Mouse (Mus musculus) heart, adult 8-10 months (tissue): ENCODE results near the gene Sfswap. TPM values are rescaled to one million over a fixed set of nuclear protein-coding genes. Genes with fewer than 3 reads are reported as not detected.
A peak's percentile ranks its signal among the peaks of the same experiment; 100 is the strongest.
"Not testable (repeated sequence)": the region's sequence is repeated elsewhere in the genome, so short reads cannot be mapped to it uniquely, and the experiment has no call there.

Experiments
- DNase-seq: peaks from one replicate; pipeline ENCODE4 v3.0.0; 2022; ENCODE audit warnings: low spot score
- total RNA-seq, 4 experiments: library from RNA; stranded (reverse); gene quantifications; 2 replicates each; pipeline ENCODE4 v1.2.4; 2022

Sfswap gene
- total RNA-seq, result 10 to 100 TPM; 21.3 to 34.4 (median 25.8) TPM

DNA sequence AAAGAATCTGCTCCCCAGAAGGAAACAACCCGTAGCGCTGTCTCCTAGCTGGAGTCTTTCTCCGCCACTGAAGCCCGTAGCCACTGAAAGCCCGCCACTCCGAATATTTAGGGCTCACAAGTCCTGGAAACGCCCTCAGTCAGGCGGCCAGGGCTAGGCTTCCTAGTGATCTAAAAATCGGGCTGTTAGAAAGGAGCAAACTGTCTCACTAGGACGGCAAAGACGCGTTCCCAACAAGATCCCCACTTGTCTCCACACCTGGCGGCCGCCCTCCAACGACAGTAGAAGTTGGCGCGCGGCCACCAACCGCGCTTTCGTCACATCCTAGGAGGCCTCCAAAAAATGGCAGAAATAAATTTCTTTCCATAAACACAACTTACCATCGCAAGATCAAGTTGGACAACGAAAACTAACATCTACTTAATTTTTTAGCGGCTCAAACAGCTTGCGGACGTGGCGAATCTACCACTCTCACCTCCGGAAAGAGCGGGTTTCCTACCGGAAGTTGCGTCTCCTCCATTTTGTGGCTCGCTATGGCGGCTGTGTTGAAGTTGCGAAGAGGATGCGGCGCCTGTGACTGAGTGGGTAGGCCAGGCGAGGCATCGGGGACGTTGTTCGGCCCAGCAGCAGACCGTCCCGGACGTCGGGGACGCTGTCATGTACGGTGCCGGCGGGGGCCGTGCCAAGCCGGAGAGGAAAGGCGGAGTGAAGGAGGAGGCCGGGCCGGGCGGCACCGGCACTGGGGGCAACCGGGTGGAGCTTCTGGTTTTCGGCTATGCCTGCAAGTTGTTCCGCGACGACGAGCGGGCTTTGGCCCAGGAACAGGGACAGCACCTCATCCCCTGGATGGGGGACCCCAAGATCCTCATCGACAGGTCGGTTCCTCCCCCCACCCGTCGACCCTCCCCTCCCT, at the start of gene Sfswap:
Sfswap (plus strand) TSS at position 500 of the 913 bp plus-strand sequence.
- DNase-seq, result peak; percentile 83

DNA sequence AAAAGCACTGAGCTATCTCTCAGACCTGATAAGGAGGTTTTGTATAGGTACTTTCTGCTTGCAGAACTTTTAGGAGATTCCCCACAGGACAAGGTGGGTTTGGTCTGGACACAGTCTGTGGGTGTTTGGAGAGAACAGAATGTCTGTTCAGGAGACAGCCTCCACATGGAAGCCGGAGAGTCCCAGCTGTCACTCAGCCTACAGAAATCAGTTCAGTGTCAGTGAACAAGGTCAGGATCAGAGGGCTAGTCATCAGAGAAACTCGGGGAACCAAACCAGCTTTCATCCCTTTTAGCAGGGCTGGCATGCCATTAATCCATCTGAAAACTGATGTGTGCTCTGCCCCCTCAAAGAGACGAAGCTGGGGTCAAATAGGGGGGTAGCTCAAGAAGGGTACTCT, 48.5 kb upstream of the Sfswap start:
- DNase-seq, result no peak

DNA sequence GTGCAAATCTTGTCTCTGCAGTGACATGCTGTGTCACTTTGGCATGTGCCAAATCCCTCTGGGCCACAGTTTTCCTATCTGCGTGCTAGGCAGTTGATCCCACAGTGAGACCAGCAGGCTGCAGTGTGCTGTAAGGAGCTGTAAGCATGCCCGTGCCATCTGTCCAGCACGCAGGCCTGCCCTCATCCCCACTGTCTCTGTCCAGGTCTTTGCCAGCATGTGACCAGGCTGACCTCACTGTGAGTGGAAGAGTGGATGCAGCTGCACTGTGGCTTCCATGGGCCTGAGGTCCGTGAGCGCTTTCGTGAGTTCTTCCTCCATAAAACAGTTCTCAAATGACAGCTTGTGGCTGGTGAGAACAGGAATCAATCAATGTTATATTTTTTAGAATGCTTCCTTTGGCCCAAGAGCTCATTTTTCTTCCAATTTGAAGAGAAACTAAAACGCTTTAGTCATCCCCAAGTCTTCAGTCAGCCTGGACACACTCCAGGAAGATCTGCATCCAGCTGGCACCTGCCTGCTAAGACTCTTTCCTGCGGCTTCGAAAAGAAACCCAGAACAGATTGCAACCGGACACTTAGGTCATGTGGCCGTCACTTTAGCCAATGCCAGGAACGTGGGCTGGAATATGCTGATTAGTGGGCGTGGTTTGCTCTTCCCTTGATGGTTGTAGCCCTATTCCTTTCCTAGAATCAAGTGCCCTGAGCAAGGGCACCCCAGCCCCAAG, 46.1 kb upstream of the Sfswap start:
- DNase-seq, result peak; percentile 66

DNA sequence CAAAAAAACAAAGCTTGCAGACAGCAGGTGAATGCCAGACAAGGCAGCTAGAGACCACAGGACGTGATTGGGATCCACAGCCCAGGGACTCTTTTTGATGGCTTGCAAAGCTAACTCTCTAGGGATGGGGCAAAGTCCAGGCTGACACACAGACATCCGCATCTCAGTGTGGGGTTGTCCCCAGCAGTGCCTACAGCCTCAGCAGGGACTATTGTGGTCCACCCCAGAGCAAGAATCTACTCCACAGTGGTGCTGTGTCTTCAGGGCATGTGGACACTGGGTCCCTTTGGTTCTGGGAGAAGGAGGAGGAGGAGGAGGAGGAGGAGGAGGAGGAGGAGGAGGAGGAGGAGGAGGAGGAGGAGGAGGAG, 45.5 kb upstream of the Sfswap start:
- no peak for DNase-seq

DNA sequence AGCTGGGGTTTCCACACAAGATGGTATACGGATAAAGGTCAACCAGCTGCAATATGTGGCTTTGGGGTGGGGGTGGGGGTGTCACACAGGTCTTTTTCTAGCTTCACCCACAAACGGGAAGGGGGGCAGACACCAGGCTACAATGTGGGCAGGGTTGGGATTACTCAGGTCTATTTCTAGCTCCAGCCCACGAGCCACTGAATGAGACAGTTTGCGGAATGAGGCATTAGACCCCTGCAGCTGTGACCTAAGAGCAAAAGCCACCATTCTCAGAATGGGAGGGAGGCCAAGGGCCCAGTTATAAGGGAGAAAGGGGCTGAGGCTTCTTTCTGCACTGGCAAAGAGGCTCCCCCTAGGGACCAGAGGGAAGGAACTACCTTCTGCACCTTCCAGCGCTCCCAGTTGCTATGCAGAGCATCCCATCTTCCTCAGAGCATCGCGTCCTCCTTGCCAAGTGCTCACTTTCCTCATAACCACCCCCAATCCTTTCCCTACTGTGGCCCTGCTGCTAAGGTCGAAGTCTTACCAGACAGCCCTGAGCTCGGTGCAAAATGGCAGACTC, 44.4 kb upstream of the Sfswap start:
- DNase-seq, result no peak

DNA sequence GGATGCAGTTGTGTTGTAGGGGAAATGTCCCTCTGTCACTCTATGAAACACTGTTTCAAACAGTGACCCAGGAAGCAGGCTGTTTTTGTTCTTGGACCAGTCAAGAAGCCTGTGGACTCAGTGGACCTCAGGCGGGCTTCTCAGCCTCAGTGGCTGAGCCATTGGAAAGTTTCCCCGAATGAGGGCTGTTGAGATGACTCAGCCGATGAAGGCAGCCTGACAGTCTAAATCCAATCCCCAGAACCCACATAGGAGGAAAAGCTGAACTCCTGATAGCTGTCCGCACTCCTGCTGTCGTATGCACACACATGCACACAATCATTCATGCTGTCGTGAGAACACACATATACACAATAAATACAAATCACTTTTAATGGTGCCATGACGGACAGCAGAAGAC, 42.9 kb upstream of the Sfswap start:
- no peak for DNase-seq

DNA sequence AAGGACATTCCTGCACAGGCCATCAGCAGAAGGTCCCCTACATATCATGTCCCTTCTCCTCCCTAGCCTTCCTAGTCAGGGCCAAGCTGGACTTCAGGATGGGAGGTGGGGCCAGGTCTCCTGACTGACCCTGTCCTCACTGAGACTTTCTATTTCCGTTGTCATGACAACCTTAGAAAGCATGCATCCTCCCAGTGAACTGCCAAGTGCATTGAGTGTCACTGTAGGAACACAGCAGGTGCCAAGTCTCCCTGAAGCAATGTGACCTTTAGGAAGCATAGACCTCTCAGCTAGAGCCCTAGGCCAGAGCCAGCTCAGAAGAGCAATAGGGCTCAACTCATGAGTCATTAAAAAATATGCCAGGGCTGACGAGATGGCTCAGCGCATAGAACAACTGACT, 42.5 kb upstream of the Sfswap start:
- DNase-seq, result no peak

- no peak for DNase-seq
These were observed 40.1 kb upstream of the Sfswap start for GRCm38 (mm10) chr5:129460798-129461476.

- DNase-seq, result not testable (repeated sequence)
These were observed 37.4 kb upstream of the Sfswap start for GRCm38 (mm10) chr5:129463648-129464047.

- no peak for DNase-seq
These were observed 35.2 kb upstream of the Sfswap start for GRCm38 (mm10) chr5:129465788-129466187.

DNA sequence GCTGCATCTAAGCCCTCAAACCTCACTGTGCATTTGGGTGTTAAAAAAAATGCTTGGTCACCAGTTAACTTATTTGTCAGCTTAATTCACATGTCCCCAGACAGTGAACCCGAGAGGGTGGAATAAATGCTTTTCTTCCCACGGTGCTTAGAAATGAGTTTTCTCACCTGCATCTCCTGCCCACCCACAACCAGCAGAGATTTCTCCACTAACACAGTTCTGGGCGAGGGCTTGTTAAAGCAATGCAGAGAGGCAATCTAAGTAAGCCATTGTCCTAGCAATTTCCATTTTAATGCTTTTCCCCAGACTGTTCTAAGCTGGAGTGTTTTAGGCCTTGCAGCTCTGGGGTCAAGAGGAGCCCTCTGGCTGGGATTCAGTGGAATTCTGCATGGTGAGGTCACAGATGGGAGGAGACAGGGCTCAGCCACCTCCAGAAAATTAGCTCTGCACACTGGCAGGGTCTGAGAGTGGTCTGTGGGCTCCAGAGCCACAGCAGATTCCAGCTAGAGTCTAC, 25.4 kb upstream of the Sfswap start:
- no peak for DNase-seq

GRCm38 (mm10) chr5:129489879-129490278, 11.1 kb upstream of the Sfswap start:
- no peak for DNase-seq

GRCm38 (mm10) chr5:129501671-129502070, 650 bp downstream of the Sfswap start:
- no peak for DNase-seq

DNA sequence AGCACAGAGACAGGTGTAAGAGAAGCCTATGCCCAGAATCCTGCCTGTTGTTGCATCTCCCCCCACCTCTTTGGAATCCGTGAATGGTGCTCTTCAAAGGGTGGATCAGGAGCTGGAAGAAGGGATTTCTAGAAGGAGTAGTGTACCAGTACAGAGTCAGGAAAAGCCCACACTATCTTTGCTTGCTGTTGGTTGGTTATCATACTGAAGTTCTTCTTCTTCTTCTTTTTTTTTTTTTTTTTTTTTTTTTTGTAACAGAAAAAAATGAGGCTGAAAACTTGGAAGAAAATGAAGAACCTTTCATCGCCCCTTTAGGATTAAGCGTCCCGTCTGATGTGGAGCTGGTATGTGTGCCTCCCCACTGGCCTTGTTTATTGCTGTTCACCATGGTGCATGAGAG, 5.9 kb downstream of the Sfswap start:
- no peak for DNase-seq

- DNase-seq, result no peak
These were observed 17.2 kb downstream of the Sfswap start for GRCm38 (mm10) chr5:129518180-129518579.

DNA sequence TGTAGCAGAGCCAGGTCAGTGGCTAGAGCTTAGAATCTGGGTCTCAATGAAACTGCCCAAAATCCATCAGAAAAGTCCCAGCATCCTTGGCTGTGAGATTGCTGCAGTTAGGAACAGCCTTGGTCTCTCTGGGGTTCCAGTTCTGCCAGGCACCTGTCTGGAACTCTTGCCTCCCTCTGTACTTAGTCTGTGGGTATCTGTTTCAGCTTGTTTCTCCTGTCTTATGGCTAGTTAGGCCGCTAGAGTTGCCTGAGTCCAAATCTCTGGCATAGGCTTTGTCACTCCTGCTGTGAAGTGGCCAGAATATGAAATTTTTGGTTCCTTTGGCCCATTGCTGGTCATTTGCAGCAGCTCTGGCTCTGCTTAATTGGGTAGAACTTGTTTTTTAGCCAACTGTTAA, 17.8 kb downstream of the Sfswap start:
- no peak for DNase-seq

DNA sequence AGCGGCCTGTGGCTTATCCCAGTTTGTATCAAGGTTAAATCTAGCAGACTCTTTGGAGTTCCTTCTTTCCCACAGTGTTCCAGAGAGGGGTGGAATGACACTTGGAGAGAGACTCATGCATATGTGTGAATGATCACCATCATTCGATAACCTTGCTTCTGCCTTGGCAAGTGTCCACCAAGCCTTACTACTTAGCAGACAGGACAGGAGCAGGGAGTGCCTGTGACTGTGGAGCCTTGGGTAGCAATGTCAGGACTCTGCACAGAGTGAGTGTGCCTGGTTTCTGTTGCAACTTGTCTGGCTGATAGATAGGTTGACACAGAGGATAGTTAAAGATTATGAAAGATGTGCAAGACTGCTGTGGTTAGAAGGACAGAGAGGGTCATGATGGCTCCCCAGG, 18.6 kb downstream of the Sfswap start:
- DNase-seq, result no peak

DNA sequence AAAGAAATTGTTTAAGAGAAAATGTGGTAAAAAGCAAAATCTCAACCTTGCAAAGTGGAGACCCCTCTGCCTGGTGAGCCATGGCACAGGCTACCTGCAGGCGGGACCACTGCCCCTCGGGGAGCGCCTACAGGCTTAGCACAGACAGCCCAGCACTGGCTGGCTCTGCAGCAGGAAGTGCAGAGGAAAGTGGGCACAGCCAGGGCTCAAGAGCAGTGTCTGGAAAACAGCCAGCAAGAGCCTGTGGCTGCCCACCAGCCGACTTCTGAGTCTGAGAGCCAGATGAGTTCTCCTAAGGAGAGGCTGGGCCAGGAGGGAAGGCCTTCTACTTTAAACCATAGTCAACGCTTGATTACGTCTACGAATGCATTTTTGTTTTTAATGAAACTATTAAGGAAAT, 20.5 kb downstream of the Sfswap start:
- no peak for DNase-seq

DNA sequence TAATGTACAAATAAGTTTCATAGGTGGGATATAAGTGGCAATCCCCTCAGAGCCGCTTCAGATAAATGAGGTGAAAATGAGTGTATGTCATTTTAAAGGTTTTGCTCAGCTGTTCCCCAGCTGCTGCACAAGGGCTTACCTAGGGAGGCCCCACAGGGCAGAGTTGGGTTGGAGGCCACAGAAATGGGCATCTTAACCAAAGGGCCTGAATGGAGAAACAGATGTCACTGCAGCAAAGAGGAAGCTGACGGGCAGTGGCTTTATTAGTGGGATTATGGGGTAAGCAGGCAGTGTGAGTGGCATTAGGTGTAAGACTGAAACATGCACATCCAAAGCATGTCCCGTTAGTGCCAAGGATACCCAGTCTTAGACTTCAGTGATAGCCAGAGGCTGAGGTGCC, 20.9 kb downstream of the Sfswap start:
- DNase-seq, result no peak

DNA sequence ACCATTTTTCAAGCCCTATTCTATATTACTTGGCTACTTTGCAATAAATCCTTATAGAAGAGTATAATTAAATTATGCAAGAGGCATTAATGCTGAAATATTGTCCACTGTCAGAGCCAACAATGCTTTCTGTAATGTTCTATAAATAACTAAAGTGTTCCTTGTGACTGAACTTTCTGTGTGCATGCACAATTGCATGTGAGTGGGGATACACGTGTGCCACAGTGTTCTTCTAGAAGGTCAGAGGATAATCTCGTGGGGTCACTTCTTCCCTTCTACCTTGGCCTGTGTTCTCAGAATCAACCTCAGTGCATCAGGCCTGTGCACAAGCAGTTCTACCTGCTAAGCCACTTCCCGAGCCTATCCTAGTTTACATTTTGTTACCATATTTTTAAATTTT, 22.1 kb downstream of the Sfswap start:
- DNase-seq, result peak; percentile 35

GRCm38 (mm10) chr5:129524751-129525150, 23.7 kb downstream of the Sfswap start:
- no peak for DNase-seq

GRCm38 (mm10) chr5:129527162-129527561, 26.1 kb downstream of the Sfswap start:
- DNase-seq, result no peak
